In genomic region chr5:136083669-136084107, GRCm38 (mm10) we compare ENCODE assay signal across 7 mouse cellular contexts. TPM values are rescaled to one million over a fixed set of nuclear protein-coding genes. Genes with fewer than 3 reads are reported as not detected.
A peak's percentile ranks its signal among the peaks of the same experiment; 100 is the strongest.
DNase-seq lines count a peak whose midpoint lies in the region; ATAC-seq lines count a peak whose summit lies in the region.

Gene Rasa4 (plus strand): TSS chr5:136083916.

- H3K27ac ChIP-seq in embryonic facial prominence, embryonic 10.5 days (replicated peaks) = no peak within 1 kb of the TSS; the same call in 1 of the 2 replicates
- H3K27ac ChIP-seq in limb, embryonic 10.5 days = peak within 1 kb of the TSS; percentile 50; the same call in 1 of the 2 replicates
- H3K27ac ChIP-seq in midbrain, embryonic 13.5 days = no peak within 1 kb of the TSS

- H3K4me1 ChIP-seq in embryonic facial prominence, embryonic 10.5 days = peaks cover 32% of the 10 kb centered on the region
- peaks cover 25% of the 10 kb centered on the region for H3K4me1 ChIP-seq in limb, embryonic 10.5 days
- peaks cover 29% of the 10 kb centered on the region for H3K4me1 ChIP-seq in midbrain, embryonic 13.5 days (replicated peaks)

- peaks cover 41% of the 10 kb centered on the region for H3K27me3 ChIP-seq in embryonic facial prominence, embryonic 10.5 days (replicated peaks; ENCODE audit: low read depth, poor library complexity, severe bottlenecking)
- peaks cover 50% of the 10 kb centered on the region for H3K27me3 ChIP-seq in limb, embryonic 10.5 days (ENCODE audit: low read depth, poor library complexity, severe bottlenecking)
- peaks cover 5% of the 10 kb centered on the region for H3K27me3 ChIP-seq in midbrain, embryonic 13.5 days

- ATAC-seq in granulocyte monocyte progenitor cell, adult 5-6 weeks (replicated peaks; ENCODE audit: poor library complexity, severe bottlenecking) = peak; percentile 89
- peak; percentile 94 for ATAC-seq in midbrain, embryonic 13.5 days

- no peaks in the 10 kb centered on the region for H3K36me3 ChIP-seq in embryonic facial prominence, embryonic 10.5 days (replicated peaks)
- H3K36me3 ChIP-seq in limb, embryonic 10.5 days = no peaks in the 10 kb centered on the region
- H3K36me3 ChIP-seq in midbrain, embryonic 13.5 days = no peaks in the 10 kb centered on the region

- H3K9me3 ChIP-seq in embryonic facial prominence, embryonic 10.5 days = no peaks in the 10 kb centered on the region
- H3K9me3 ChIP-seq in limb, embryonic 10.5 days (replicated peaks) = no peaks in the 10 kb centered on the region
- H3K9me3 ChIP-seq in midbrain, embryonic 13.5 days = no peaks in the 10 kb centered on the region

- H3K9ac ChIP-seq in midbrain, embryonic 13.5 days (replicated peaks) = peak within 1 kb of the TSS; percentile 65

- peak; percentile 94 for DNase-seq in adrenal gland, postnatal 10 days
- peak; percentile 94 for DNase-seq in embryonic facial prominence, embryonic 10.5 days (ENCODE audit: low spot score)
- peak; percentile 93 for DNase-seq in kidney, adult 11 months
- peak; percentile 89 for DNase-seq in limb, embryonic 10.5 days (ENCODE audit: low spot score)
- DNase-seq in spleen, adult 12 weeks (ENCODE audit: low spot score) = peak; percentile 86

- under 1% methylated on average over 28 of the region's 28 CpGs for WGBS in embryonic facial prominence, embryonic 10.5 days
- 1% methylated on average over 28 of the region's 28 CpGs for WGBS in limb, embryonic 10.5 days
- 0% methylated on average over 27 of the region's 28 CpGs for WGBS in midbrain, embryonic 13.5 days

- peak within 1 kb of the TSS; percentile 87 for H3K4me2 ChIP-seq in midbrain, embryonic 13.5 days (replicated peaks)

- peak within 1 kb of the TSS; percentile 67 for H3K4me3 ChIP-seq in embryonic facial prominence, embryonic 10.5 days
- peak within 1 kb of the TSS; percentile 66 for H3K4me3 ChIP-seq in limb, embryonic 10.5 days
- peak within 1 kb of the TSS; percentile 58 for H3K4me3 ChIP-seq in midbrain, embryonic 13.5 days (replicated peaks)

RNA-seq across cellular contexts. Expression of gene Rasa4, which starts in this region (rescaled TPM):
- 10 to 100 TPM in 1 of 2 experiments, 1 to 10 TPM in 1; 8.4 to 13.7 TPM for total RNA-seq in adrenal gland, postnatal 10 days (2021)
- polyA plus RNA-seq in embryonic facial prominence, embryonic 10.5 days (2016; fragmentation: Nextera tagmentation; extraction: Ambion mirVana) = 2.4 and 4.7 TPM in 2 replicates
- total RNA-seq in granulocyte monocyte progenitor cell, adult 5-6 weeks (2014; fragmentation: Nextera tagmentation) = 43.2 and 82.3 TPM in 2 replicates
- total RNA-seq in granulocyte monocyte progenitor cell, adult 5-6 weeks (2017) = 24.8 and 25.0 TPM in 2 replicates
- polyA plus RNA-seq in limb, embryonic 10.5 days (2016; fragmentation: Nextera tagmentation; extraction: Ambion mirVana) = 1.1 and 2.4 TPM in 2 replicates
- 13.7 and 16.4 TPM in 2 replicates for polyA plus RNA-seq in midbrain, embryonic 13.5 days (2015; fragmentation: Nextera tagmentation; extraction: Ambion mirVana)
